Mouse (Mus musculus) right cerebral cortex, postnatal 4 days (tissue): ENCODE measurements at regions not wholly inside any gene's neighbourhood (a gene's known extent, or its start where the extent isn't known, plus 50 kb on each side); places are given as distances from the start of the nearest gene placed in this dataset.

Experiments used
- DNase-seq: peaks from one replicate; pipeline ENCODE4 v3.0.0-alpha.2; 2022

GRCm38 (mm10) chr5:27963765-27964164 lies 107.4 kb upstream of the Insig1 start:
- DNase-seq: no peak

GRCm38 (mm10) chr5:27995186-27995585 lies 76.0 kb upstream of the Insig1 start:
- peak; percentile 79 for DNase-seq

DNA sequence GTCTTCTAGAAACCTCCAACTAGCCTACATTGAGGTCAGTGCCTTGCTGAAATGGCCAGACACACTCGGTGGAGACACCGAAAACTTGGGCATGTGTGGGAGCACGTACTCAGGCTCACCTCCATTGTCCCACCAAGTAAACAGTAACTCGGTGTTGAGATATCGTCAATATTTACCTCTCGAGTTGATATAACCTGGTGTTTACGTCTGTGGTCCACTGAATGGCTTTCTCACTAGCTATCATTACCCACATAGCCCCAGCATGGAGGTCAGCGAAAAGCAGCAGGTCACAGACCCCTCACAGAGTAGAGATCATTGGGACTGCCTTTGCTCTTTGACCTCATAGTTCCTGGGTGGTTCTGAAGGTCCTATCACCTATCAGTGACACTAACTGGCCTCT lies 73.4 kb upstream of the Insig1 start:
- no peak for DNase-seq

DNA sequence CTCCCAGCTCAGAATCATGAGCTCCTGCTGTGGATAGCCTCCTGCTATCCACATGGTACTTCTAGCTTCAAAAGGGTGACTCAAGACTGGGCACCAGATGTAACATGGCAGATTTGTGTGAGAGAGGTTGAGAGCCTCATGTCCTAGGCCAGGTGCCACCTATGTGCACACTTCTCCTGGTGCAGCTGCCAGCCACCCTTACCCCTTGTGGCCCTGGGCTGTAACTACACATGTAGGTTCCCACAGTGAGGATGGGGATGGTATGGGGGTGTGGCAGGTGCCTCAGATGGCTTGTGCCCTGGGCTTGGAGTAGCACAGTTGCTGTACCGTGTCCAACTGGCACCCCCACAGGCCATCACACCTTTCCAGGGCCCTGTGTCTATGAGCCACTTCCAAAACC lies 68.2 kb upstream of the Insig1 start:
- DNase-seq: no peak

GRCm38 (mm10) chr5:28003756-28004486 lies 67.2 kb upstream of the Insig1 start:
- no peak for DNase-seq

GRCm38 (mm10) chr5:28004487-28004827 lies 66.7 kb upstream of the Insig1 start:
- DNase-seq: no peak

- DNase-seq: no peak
These were observed 61.8 kb upstream of the Insig1 start for GRCm38 (mm10) chr5:28009386-28009785.

GRCm38 (mm10) chr5:28009871-28010270 lies 61.3 kb upstream of the Insig1 start:
- DNase-seq: no peak

DNA sequence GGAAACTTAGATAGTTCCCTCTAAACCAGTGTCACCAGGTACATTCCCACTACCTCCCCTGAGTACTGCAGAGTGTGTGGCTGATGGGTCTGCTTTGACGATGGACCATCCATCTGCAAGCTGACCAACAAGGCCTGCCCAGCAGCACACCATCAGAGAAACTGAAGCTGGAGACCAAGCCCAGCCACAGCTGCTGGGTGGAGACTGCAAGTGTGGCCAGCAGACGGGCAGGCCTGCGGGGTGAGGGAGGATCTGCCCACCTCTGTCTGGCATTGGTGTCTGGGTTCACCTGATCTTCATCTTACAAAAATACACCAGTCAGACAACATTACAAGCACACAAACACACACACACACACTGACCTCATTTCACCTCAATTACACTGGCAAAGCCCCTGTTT lies 60.6 kb upstream of the Insig1 start:
- DNase-seq: no peak

DNA sequence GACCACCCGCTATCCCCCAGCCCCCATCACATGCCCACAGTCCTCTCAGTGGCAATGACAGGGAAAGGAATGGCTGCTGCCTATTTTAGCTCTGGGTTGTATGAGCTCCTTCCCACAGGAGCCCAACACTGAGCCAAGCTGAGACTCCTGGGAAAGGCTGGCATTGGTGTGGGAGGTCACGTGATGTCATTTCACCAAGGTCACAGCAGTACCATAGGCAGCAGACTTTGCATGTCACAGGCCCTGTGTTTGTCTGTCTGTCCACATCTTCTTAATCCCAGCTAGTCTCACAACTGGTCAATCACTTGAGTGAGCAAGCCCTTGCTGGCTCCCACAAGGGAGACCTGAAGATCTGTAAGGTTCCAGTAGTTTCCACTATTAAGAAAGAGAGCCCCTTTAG lies 58.7 kb upstream of the Insig1 start:
- no peak for DNase-seq

DNA sequence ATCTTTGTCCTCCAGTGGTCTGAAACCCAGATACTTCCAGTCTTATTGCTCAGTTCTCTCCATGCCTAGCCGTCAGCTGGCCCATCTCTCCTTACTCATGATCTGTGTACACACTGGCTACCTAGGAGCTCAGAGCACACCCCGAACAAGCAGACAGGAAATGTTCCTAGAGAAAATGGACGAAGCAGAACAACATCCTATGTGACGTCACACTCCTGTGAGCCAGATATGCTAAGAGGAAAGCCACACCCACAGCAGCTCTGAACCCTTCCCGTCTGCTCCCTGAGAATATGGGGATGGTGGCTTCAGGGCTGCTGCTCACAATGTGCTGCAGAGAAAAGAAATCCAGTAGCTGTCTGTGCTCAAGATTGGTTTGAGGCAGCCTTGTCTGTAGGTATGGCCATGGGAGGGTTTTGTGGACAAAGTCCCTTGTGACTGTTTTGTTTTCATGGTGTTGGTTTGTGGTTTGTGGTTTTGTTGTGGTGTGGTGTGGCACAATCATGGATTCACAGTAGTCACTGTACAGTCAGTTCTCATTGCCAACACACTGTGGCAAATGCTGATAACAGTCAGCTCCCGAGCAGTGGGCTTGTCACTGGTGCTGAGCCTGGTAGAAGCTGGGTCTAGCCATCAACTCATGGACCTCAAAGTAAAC lies 57.4 kb upstream of the Insig1 start:
- DNase-seq: no peak

- no peak for DNase-seq
These were observed 51.3 kb upstream of the Insig1 start for GRCm38 (mm10) chr5:28019864-28020263.
